Mouse (Mus musculus) A20 (cell line): ENCODE results near the gene Tiam2.
A peak's percentile ranks its signal among the peaks of the same experiment; 100 is the strongest.

Experiments used
- DNase-seq: peaks from one replicate; pipeline ENCODE4 v3.0.0-alpha.2; 2011; ENCODE audit warnings: low read depth, low spot score

Gene Tiam2

DNA sequence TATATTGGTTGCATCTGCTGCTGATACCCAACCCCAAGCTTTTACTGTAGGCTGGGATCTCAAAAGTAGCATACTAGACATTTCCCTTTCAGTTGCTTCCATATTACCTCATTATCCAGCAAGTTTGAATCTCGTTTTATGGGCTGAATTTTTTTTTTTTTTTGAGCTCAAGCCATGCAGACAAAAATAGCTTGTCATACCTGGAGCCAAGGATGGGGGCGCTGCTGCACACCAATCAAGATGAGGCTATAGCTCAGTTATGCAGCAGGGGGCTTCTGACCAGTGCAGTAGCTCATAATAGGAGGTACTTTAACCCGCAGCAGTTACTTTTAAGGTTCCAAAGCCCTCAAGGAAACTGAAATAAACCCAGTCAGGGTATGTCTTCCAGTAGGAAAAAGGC is 171.7 kb downstream of the Tiam2 start:
- peak; percentile 72 for DNase-seq

DNA sequence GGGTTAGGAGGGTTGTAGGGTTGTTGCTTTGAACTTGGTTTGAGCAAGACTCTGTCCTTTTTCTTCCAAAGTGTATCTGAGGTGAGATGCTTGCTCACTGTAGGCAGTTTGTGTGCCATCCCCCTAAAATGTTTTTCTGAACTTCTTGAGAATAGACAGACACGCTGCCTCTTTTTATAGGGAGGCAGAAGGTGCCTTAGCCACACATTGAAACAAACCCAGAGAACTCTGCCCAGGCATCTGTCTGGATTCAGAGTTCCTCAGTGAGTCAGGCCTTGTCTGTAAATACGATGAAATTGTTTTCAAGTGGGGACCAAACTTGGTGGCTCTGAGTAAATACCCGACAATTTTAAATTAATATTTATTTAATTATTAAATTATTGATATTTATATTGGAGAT is 172.2 kb downstream of the Tiam2 start:
- DNase-seq: no peak

DNA sequence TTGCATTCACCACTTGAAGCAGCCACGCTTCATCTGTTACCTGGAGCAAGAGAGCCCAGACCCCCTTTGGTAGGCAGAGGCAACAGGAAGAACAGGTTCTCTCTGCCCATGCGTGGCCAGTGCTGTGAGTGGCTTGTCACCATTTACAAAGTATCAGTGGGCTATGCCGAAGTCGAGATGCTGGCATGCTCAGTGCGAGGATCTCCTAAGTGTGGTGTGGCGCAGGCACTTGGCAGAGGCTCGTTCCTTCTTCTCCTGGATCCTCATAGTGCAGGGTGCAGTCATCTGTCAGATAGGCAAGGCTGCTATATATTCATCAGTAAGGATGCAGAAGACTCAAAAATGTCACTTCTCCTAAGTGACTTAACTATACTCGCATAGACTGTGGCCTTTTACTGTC is 173.1 kb downstream of the Tiam2 start:
- DNase-seq: no peak

DNA sequence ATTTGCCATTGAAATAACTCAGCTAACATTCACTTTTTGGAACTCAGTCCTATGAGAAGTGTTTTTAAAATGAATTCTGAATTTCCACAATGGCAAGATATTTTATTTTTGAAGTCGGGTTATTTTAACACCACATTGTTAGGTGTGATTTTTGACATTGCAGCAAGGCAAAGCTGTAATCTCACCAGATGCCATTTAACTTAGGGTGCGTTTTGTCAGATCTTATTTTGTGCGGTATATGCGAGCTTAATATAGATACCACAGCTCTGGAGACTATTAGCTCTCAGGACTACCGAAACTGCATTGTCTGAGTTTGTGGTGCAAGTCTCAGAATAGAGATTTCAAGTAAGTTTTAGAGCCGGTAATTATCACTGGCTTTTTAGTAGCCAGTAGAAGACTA is 173.7 kb downstream of the Tiam2 start:
- DNase-seq: no peak

DNA sequence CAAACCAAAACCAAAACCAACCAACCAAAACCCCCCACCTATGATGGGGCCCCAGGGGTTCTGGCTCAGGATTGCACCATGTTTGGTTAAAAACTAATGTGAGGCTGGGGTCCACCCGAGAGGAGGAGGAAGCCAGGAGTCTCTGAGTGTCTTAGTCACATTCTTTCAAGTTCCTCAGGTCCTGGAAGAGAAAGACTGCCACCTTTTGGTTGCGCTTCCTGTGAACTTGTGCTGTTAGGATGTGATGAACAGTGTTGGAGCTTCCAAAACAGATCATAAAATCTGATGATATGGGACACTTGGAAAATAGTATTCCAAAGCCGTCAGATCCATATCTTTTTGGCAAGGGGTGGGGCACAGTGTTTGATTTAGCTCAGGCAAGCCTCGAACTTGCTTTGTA is 174.6 kb downstream of the Tiam2 start:
- DNase-seq: peak; percentile 36

DNA sequence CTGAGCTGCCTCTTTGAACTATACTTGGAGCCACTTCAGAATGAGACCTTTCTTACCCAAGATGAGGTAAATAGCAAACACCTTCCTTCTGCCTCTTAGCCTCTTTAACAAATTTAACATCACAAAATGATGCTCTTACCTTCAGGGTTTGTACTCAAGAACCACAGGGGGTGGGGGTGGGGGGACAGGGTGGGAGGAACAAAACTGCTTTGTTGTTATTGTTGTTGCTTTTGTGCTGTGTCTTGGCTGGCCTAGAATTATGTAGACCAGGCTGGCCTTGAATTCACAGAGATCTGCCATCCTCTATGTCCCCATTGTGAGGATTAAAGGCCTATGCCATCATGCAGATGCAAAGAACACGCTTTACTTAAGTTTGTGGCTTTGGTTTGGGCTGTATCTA is 179.3 kb downstream of the Tiam2 start:
- DNase-seq: no peak

DNA sequence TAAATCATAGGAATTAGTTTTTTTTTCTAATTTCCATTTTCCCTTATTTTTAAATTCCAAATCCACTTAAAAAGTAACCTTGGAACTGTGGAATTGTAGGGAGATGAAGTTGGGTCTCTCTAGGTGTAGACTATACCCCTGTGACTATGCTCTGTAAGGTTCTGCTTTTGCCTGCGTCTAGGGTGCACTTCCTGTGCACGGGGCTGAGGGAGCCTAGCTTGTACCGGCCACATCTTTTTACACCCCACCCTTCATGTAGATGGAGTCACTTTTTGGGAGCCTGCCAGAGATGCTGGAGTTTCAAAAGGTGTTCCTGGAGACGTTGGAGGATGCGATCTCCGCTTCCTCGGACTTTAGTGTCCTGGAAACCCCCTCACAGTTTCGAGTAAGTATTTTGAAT is 180.1 kb downstream of the Tiam2 start:
- no peak for DNase-seq

DNA sequence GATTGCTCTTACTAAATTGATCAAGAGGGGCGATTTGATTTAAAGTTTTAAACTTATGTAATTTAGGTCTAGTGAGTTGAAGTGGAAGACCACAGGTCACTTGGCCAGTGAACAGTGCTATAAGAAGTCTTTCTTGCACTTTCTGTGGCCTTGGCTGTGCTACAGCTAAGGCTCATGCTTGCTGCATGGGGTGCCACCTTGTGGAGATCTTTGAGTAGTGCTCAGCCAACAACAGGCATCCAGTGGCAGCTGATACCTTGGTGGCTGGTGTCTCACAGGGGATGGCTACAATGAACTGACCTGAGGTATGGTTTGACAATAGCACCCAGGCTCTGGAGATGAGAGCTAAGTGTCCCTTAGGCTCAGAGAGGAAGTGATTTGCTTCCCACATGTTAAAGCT is 183.5 kb downstream of the Tiam2 start:
- DNase-seq: peak; percentile 77

DNA sequence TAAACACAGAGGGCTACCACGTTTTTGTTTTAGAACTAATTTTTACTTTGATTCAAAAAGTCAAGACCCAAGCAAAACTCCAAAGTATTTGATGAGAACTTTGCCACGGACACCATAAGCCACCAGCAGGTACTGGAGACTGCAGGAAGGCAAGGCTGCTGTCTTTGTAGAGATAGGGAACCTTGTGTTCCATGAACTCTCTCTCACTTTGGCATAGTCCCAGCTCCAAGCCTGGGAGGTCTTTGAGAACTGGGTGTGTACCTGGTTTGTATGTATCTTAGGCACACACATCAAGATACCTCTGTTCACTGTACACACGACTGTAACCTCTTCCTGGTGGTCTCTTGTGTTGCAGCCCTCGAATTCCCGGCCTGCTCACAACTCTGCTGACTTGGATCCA is 187.9 kb downstream of the Tiam2 start:
- no peak for DNase-seq

DNA sequence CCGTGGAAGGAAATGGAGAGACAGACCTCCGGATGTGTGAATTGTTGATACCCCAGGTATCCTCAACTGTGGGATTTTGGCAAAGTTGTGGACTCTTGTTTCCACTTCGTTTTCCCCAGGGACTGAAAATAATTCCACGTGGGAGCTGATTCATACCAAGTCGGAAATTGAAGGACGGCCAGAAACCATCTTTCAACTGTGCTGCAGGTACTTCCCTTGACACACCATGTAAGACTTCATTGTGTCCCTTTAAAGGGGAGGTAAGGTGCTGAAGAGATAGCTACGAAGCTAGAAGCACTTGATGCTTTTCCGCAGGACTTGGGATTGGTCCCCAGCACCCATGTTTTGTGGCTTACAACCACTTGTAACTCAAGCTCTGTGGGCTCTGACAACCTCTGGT is 189.5 kb downstream of the Tiam2 start:
- no peak for DNase-seq

DNA sequence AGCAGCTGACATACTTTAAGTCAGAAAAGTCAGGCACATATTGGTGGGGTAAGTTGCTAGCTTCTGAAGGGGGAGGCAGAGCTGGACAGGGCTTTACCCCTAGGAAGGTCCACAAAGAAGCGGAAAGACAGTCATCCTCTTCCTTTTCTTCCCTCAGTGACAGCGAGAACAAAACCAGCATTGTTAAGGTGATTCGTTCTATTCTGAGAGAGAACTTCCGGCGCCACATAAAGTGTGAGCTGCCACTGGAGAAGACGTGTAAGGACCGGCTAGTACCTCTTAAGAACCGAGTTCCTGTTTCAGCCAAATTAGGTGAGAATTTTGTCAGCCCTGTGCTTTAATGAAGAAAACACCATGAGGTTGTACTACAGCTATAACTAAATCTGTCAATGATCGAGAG is 190.0 kb downstream of the Tiam2 start:
- DNase-seq: peak; percentile 84

DNA sequence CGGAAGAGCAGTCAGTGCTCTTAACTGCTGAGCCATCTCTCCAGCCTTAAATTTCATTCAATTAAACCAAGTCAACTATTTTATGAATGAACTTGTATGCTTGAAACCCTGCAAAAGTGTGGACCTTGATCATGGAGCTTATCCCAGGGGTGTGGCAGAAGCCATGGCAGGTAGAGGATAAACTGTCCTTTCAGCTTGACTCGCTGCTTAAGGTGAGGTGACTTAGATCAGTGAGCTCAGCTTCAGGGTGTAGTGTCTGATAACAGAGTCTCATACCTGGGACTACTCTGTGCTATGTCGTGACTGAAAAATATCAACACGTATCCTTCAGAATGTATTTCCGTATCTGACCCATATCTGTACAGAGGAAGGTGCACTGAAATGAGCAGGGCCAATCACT is 194.0 kb downstream of the Tiam2 start:
- DNase-seq: no peak

DNA sequence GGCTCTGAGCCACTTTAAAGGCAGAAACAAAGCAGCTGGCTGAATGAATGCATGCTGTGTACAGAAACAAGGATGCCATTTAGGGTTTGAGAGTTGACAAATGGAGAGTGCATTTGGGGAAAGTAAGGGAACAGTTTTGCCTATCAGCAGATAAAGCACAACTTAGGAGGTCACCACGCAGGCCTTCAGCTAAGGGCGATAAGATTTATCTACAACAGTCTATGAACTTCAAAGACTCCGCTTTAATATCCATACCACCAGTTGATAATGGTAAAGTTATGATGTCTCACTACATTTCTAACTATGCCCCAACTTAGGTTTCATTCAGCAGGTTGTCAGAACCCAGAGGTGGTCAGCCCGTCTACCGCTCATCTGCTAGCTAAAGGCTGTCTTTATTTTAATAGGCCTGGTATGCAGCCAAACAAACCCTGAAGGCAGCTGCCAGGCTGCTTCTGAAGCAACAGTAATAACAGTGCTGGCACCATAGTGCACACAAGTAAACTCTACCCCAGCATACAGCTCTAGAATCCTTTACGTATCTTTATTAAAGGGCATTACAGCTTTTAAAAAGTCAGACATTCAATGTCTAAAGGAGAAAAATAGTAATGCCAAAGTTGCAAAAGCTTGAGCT is 201.6 kb downstream of the Tiam2 start:
- no peak for DNase-seq

DNA sequence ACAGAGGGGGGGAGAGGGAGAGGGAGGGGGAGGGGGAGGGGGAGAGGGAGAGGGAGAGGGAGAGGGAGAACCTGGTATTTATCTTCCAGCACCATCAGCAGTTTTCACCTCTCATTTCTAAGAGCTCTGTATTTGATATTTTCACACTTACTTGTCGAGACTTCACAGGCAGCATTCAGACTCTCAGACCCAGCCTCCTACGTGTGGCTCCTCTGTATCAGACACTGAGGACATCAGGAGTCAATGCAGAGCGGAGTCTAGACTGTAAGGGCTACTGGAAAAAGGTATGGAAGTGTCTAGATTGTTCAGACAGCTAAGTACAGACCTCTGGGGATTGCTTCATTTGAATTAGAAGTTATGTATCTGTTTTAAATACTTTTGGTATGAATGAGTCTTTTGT is 203.2 kb downstream of the Tiam2 start:
- DNase-seq: no peak

DNA sequence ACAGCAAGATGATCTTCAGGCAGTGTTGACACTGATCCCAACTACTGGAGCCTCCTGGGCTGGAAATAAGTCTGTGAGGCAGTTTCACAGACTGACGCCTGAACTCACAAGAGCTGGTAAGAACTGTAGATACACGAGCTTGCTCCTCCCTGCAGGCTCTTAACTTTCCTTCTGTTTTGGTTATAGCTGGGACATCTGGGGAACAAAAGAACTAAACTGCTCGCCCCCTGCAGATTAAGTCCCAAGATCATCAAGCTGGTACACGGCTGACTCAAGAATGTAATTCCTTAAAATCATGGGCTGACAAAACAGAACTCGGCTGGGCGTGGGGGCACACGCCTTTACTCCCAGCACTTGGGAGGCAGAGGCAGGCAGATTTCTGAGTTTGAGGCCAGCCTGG is 204.2 kb downstream of the Tiam2 start:
- DNase-seq: no peak

DNA sequence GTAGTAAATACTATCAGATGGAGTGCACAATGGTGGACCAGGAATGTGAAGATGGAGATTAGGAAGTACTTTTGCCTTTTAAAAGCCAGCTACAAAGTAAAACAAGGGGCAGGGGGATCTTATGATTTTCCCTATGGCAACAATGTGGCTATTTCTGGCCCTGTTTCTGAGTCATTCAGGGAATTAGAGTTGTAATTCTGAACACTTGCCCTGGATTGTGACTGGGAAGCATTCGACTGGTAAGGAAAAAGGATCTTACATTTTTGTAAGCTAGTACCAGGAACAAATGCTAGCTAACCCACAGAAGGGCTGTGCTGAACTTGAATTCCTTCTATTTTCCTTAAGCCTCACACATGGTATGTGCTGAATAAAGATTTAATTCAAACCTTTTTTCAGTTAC is 205.3 kb downstream of the Tiam2 start:
- no peak for DNase-seq

DNA sequence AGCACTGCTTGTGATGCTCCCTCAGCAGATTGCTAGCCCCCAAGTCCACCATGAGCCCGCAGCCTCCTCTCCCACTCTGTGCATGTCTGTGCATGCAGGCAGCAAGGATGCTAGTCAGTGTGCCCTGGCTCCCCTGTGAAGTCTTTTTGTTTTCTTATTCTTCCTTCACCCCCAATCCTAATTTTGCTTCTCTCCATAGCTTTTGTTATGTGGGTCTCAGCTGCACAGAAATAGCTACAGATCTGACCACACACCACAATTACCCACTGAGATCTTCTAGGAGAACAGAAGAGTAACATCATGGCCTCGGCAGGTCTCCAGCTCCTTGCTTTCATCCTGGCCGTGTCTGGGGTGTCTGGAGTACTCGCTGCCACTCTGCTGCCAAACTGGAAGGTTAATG is 205.9 kb downstream of the Tiam2 start, which contains the start of gene Cldn20:
TSS of gene Cldn20 (plus strand) at position 301 of the 400 bp plus-strand sequence.
- no peak for DNase-seq

DNA sequence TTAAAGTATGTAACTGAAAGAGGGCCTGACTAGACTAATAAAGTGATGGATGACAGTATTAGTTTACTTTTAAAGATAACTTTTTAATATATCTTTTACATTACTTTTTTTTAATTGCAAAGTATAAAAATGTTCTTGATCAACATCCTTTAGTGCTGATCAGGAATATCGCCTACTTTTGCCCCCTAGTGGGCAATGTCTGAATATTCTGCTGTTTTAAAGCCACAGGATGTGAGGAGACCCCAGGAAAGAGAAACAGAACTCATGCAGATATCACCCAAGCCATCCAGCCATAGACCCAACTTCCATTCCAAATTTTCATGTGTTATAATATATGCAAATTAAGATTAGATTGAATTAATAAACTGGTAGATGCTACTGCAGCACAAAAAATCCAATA is 207.1 kb downstream of the Tiam2 start:
- DNase-seq: peak; percentile 48

DNA sequence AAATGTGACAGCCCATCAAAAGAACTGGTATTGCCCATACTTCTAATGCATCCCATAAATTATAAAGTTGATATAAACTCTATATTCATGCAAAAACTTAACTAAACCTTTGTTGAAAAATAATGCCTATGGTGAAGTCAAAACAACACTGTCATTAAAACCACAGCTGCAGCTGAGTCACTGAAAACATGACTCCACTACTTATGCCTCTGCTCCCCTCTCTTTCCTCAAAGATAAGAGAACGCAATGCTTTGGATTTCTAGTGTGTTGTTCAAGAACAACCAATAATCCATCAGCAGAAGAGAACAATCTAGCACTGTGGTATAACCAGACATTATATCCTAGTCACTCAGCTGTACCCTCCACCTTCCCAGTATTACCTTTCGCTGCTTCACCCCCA is 213.9 kb downstream of the Tiam2 start:
- no peak for DNase-seq

DNA sequence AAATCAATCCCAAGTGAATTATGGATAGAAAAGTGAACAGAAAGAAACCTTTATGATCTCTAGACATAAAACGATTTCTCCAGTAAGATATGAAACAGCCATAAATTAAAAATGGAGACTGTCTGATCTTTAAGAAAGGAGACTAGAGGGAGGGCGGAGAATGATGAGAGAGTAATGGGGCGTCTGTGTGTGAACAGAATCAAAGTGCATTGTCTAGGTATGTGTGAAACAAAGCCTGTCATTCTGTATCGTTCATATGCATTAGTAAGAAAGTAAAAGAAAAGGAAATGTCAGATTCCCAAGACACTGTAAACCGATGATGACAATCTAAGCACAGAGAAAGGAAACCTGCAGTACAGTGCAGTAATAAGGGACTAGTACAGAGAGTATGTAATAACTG is 214.7 kb downstream of the Tiam2 start:
- no peak for DNase-seq

DNA sequence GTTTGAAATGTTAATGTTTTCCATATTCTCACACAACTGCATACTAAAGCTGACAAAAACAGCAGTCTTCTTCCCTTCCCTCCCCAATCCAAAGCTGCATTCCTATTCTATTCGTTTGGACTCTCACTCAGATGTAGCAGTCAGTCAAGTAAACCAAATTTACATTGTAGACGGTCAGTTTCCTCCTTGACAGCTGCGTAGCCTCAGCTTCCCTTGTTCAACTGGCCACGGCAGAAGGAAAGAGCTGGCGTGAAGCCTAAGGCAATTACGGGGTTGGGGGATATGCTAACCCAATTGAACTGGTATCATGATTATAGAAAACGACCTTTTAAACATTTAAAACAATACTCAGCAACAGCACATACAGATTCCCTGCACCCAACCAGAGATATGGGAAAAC is 221.4 kb downstream of the Tiam2 start:
- no peak for DNase-seq

DNA sequence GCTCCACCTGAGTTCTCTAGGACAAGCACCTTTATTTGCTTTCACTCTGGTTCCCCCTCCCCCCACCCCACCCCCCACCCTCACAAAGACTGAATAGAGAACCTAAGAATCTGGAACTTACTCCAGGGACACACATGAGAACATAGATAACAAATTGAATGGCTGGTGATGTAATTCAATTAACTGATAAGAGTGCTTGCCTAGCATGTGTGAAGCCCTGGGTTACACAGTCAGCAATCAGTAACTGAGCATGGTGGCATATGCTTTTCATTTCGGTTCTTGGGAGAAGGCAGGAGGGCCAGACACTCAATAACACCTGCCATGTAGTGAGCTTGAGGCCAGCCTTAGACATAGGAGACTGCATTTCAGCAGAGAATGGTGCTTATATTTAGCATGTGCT is 229.9 kb downstream of the Tiam2 start:
- DNase-seq: no peak

DNA sequence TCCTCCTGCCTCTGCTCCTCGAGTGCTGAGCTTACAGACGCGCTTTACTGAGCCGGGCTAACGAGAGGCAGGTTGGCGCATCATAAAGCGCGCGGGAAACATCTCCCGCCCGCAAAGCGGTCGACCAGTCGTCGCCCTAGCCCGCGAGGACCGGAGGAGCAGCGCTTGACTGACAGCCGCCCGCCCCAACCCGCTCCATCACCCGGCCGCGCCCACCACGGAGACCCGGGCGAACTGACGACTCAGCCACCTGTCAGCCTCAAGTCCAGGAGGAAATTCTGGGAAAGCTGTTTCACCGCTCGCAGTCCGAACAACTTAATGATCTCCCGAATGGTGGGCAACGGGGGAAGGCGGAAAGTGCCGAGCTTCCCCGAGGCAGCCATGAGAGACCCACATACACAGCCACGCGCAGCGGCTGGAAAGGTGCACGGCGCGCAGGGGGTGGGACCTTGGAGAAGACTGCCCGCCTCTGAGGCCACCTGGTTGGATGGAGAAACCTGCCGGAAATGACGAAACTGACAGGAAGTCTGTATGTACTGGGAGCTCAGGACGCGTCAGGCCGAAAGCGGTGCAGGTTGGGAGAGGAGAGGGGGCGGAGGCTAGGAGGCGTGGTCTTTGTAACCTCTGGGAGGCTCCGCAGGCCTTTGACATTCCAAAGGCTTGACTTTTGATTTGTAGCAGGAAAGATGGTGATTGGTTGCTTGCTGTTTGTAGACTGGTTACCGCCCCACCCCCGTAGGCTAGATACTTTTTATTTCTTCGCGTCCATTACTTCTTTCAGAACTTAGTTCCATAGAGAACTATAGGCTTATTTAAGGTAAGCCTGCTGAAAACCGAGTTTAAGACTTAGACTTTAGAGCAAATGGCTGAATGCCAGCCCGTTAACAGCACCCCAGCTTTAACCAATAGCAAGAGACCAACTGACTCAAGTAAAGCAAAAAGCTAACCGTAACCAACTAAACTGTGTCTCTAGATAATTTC is 231.2 kb downstream of the Tiam2 start, which contains the start of gene Tfb1m:
TSS of gene Tfb1m (minus strand) at position 451 of the 981 bp plus-strand sequence.
- peak; percentile 99 for DNase-seq
